Mouse (Mus musculus) kidney, adult 11 months (tissue): ENCODE results near the gene Gm49387.

Source experiments
- DNase-seq: peaks from one replicate; pipeline ENCODE4 v3.0.0; 2022

The Gm49387 gene

DNA sequence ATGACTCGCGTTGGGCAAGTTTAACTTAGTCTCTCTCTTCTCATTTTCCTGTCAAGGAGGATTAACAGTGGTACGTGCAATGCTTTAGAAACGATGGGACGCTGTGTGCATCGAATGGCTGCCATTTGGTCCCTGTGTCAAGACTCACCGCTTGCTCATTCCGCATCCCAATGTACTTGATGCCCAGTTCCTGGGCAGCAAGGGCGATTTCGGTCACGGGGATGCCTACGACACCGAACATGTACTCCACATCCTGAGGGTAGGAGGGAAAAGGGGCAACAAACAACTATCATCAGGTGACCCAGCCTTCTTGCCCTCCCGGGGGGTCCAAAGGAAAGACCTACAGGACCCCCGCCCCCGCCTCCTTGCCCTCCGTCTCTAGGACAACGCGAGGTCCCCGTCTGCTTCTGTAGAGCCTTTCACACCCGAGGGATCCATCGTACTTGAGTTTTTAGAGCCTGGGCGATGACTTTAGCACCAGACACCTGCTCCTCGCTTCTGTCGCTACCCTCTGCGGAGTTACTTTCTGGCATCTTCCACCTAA is at the start of gene Gm49387:
Gene Gm49387, minus strand, starts transcription at position 533 of the 544 bp plus-strand sequence.
- no peak for DNase-seq

DNA sequence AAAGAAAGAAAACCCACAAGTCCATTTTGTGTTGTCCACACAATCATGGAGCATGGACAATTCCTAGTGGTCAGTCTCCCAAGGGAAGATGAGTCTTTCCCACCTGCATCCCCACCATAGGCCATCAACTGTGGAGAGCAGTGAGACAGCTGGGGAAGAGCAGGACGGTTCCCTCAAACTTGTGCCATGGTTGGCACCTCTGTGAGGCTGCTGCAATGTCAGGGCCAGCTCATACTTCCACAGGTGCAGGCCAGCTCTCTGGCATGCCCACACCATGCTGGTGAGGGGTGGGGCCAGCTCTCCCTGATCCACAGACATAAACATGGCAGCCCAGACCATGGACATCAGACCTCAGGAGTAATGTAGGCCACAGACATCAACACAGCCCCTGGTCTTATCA is 45.6 kb upstream of the Gm49387 start:
- no peak for DNase-seq

DNA sequence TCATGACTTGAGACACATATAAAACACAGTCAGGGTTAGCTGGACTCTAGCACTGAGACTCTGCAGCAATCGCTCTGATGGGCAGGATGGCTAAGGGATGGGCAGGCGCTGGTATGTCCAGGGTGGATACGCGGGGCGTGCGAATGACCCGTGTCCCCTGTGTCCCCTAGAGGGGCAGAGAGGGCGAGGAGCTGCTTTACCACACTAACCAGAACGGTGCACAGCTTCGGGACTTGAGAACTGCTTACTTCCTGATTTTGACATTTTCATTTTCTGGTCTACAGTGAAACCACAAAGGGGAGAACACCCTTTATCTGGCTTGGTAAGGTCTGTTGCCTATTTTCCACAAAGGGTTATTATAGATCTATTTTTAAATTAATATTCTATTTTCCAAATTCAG is 45.0 kb upstream of the Gm49387 start:
- no peak for DNase-seq

DNA sequence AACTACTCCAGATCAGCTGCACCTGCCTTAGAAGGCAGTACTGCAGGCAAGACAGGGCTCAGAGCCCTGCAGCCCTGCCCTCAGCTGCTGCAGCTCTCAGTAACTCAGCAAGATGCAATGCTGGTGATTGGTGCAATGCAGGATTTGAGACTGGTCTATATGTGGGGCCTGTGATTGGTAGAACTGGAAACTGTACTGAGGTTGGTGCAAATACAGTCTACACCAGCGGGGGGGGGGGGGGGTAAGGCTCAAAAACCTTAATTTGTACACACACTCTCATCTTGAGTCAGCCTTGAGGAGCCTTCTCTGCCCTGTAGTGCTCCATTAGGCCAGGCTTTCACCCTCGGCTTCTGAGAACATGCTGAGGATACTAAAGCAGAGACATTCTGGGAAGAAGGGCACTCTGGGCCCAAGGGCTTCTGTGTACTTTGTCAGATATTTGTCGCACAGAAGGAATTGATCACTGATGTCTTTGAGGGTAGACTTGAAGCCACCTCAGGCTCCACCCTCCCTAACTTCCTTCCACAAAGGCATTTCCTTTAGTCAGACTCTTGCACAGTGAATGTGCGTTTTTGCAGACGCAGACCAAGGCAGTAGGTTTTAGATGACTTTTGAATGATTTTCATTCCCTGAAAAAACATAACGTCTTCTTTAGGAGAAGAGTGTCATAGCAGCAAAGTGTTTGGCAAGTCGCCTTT is 43.8 kb upstream of the Gm49387 start:
- DNase-seq: no peak

DNA sequence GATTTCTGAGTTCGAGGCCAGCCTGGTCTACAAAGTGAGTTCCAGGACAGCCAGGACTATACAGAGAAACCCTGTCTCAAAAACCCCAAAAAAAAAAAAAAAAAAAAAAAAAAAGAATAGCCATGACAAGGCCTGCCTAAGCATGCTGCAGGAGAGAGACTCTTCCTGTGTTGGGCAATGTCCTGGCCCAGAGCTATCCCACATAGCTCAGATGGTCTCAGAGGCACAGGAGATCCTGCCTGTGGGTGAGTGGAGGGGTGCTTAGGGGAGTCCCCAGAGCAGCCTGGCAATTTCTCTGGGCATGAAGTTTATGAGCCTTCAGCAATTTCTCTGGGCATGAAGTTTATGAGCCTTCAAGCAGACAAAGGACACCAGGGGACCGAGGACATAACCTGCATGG is 42.9 kb upstream of the Gm49387 start:
- no peak for DNase-seq

DNA sequence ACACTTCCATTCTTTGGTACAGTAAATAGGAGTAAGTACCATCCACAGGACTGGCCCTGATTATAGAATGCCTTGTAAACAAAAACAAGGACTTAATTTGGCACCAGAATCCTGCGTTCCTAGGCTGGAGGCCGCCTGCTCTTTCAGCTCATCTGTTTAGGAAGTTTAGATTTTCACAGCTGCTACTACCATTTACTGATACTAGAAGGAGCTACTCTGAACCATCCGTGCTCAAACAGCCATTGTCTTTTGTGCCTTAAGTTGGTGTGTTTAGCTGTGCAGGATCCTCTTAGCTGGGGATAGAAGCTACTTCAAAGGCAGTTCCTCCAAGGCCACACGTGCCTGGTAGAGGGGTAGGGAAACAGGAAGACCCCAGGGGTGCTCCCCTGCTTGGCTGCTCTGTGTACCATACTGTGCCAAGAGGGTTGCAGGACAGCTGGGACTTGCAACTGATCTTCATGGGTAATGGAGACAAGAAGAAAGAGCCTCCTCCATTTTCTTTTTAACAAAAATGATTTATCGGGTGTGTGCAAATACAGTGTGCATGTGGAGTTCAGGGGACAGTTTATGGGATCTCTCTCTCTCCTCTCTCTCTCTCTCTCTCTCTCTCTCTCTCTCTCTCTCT is 41.4 kb upstream of the Gm49387 start:
- no peak for DNase-seq

DNA sequence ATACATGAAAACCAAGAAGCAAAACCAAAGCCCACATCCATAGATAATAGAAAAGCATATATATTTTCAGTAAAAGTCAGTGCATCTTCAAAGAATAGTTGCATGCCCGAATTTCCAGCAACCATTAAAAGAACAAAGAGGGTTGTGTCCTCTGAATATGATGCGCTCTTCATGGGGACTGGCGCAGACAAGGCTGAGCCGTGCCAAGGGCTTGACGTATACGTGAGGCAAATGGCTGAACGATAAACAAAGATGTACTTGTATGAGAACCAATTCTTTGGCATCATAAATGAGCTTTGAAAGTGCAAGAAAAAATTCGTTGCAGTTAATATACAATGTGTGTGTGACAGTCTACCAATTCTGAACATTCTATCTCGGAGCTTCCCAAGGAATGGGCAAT is 40.6 kb upstream of the Gm49387 start:
- DNase-seq: no peak

DNA sequence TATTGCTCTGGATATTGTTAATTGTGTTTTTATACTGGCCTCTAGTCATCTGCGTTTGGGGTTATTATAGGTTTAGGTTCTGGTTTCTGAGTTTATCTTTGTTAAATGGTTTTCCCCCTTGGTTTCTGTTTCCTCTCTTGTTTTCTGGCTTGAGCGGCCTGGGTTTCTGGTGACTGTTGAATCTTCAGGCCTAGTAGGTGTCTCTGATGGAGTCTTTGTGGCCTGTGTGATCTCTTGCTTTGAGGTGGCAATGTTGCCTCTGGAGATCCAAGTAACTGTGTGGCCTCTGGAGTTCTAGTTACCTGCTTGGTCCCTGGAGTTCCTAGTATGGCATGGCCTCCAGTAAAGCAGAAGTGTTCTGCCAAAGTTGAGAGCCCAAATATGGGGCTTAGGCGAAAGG is 40.0 kb upstream of the Gm49387 start:
- no peak for DNase-seq

DNA sequence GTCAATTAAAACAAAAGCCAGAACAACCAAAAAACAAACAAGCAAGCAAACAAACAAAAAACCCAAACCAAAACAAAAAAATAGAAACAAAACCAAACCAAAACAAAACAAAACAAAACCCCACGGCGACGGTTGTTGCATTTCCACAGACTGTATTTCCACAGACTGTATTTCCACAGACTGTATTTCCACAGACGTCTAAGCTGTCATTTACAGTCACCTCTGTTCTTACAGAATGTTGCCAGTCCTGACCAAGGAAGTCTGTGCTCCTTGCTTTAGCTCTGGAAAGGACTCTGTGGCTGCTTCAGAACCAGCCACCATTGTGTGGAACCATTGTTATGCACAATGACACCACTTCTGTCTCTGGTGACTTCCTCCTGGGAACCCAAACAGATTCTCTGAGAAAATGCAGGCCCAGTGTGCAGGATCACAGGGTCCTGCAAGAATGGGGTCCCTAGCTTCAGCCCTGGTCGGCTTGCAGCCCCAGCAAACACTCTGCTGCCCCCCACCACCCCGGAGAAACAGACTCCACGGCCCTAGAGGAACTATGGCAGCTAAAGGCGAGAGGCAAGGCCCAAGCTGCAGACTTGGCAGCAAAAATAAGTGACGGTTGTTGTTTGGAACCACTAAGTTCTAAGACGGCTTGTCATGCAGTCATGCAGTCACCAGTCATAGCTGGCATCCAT is 31.1 kb upstream of the Gm49387 start:
- no peak for DNase-seq

DNA sequence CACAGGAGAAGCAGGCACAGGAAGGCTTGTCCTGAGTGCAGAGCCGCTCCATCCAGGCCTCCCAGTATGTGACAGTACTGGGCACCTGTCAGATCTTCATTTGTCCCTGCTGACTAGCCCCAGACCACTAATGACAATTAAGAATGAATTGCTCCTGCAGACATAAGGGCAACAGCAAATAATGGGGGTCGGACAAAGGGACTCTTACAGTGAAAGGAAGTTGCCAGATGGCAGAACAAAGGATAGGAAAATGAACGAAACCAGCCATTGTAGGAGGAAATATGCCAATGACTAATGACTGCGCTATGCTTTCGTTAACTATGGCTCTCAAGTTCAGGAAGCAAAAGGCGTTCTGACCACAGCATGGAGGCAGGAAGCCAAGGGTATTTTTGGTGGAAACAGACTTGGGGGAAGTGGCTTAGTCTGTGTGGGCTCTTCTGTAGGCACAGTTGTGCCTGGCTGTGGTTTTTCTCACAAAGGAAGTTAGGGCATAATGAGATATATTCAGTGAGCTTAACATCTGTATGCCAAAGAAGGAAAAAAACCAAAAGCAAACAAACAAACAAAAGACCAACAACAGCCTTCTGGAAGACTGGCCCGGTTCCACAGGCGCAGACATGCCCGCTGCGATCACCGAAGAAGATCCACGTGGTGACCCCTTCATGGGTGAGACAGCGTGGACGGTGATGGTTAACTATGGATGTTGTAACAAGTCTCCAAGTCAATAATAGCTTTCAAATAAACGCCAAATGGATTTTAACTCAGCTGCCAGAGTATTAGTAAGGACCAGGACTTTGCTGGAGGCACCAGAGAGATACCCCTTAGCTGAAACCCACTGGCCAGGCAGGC is 29.2 kb upstream of the Gm49387 start:
- peak; percentile 35 for DNase-seq

DNA sequence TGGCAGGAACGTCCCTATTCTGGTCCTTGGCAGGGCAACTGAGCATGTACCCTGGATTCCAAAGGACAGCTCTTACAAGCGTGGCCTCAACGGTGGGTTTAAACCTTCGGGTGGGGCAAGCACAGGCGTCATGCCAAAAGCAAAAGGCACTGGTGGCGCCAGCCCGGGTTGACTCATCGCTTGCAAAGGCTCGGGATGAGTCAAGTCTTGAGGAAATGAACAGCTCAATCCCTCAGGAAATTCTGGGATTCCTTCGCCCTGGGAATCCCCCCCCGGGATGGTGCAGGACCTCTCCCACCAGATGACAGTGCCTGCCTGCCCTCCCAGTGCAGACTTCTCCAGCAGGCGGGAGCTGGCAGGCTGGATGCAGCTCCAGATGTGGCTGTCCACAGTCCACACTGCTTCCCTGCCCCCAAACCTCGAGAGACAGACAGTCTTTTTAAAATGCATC is 28.5 kb upstream of the Gm49387 start:
- DNase-seq: peak; percentile 68

DNA sequence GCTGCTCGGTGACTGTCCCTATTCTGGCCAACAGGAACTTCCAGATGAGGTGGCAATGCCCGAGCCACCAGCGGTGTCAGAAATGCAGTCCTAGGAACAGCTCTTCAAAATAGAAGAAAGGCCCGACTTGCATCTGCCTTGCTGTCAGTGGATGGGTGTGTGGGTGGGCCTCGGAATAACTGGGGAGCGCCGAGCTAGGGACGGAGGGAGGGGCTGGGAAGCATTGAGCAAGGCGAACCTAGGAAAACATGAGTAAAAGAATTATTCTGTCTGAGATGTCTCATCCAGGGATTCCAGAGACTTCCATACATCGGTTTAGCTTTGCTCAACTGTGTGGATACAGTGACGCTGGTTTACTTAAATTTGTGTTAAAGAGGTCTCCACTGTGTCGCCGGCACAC is 27.6 kb upstream of the Gm49387 start:
- DNase-seq: no peak

DNA sequence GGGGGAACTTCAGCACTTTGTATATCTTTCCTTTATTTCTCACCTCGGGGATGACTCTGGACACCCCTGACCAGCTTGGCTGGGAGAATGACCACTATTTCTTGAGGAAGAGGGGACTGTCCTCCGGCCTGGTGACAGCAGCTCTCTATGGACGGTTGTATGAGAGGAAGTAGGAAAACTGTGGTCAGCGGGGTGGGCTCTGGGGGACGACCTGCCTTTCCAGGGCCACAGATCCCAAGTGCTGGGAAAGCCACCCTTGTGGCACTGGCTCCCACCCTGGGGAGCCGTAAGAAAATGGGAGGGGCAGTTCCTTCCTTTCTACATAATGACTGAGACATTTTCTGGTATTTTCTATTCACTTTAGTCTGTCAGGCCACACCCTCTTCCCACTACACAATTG is 27.1 kb upstream of the Gm49387 start:
- DNase-seq: no peak

DNA sequence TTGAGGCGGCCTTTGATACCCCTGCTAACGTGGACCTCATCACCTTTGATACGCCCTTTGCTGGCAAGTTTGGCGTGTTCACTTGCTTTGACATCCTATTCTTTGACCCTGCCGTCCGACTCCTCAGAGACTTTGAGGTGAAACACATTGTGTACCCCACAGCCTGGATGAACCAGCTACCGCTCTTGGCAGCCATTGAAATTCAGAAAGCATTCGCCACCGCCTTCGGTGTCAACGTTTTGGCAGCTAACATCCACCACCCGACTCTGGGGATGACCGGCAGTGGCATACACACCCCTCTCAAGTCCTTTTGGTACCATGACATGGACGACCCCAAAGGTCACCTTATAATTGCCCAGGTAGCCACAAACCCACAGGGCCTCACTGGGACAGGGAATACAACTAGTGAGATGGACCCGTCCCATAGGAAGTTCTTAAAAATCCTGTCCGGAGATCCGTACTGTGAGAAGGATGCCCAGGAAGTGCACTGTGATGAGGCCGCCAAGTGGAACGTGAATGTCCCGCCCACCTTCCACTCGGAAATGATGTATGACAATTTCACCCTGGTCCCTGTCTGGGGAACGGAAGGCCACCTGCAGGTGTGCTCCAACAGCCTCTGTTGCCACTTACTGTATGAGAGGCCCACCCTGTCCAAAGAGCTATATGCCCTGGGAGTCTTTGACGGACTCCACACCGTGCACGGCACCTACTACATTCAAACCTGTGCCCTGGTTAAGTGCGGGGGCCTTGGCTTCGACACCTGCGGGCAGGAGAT is 26.4 kb upstream of the Gm49387 start:
- DNase-seq: no peak

DNA sequence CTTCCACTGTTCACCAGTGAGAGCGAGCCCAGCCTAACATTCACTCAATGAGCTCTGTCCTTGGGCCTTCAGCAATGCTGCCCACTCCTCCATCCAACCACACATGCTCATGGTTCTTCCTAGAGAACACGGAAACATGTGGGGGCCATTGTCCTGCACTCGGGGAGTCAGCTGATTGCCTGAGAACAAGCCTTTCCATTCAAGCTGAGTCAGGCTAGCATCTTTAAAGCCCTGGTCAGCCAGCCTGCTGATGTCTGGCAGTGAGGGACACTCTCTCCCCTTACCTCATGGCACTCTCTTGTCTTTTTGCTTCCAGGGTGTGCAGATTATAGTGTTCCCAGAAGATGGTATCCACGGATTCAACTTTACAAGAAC is 24.9 kb upstream of the Gm49387 start:
- no peak for DNase-seq

DNA sequence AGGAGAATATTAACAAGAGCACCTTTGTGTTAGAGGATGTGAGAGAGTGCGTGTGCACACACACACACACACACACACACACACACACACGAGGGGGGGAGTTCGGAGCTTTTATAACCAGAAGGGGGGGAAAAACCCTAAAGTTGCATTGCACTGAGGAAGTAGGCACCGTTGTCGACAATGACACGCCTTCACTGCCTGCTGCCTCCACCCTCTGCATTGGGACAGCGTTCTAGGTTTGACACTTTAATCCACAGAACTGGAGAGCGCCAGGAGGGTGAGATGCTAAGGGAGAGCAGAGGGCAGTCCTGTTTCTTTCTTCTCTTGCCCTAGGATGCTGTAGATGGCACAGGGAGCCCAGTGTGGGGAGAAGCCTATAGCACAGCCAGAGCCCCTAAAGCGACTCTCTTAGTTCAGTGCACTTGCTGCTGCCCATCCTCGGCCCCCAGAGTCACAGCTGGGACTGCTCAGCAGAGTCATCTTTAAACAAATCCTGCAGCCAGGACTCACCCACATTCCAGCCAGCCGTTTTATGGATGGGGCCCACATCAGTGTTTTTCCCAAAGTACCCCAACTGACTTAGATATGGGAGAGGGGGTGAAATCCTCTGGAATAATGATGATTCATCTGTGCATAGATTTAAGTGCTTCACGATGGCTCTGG is 24.4 kb upstream of the Gm49387 start:
- DNase-seq: no peak

DNA sequence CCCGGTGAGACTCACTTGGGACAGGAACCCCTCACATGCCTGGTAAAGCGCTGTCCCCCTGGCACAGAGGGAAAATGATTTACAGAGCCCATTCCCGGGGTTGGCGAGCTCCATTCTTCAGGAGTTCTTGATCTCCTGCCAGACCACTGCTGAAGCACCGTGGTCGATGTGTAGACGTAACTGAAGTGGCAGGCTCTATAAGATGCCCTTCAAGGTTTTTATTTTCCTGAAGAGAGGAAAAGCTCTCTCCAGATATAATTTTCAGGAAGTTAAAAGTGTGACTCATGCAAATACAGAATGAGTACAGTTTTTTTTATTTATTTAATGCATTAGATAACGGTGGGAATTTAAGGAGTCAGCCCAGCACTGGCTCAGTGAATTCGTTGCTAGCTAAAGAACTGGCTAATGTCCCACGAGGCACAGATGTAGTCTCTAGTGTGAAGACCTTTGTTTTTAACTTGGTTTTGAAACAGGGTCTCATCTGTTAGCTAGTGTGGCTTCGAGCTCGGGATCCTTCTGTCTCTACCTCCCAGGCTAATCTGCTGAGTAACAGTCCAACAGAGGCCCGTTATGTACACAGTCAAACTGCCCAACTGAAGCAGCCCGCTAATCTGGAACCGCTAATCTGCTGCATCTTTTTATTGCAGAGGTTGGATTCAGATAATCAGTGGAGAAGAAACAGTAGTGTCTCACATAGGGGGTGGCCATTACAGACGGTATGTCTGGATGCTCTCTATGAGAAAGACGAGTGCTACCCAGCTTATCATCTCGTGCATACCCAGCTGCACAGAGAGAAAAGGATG is 23.6 kb upstream of the Gm49387 start:
- DNase-seq: no peak

DNA sequence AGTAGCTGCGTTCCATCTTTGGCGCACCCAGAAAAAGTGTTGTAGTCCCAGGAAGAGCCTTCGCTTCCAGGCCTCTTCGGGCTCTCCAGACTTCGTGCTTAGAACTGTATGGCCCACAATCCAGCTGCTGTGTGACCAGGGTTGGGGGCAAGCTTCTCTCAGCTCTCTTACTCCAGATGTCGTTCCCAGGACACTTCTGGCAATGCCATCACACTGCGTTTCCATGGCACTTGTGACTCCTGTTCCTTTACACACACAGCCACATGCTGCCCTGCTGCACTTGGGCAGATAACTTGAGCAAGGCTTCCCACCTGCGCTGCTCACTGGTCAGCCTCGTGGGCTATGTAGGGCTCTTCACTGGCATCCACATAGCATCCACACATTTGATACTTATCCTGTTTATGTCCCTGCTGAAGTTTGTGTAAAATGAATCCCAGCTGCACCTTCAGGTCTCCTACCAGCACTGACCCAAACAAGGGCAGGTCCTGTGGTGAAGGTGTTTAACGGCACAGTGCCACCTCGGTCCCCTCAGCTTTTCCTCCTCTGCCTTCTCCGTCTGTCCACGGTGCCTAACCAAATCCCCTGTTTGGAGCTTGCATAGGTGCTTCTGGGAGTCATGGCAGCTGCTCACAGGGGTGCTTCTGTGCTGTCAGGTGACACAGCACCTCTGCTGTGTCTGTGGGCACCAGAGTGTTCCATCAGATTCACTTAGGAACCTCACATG is 22.9 kb upstream of the Gm49387 start:
- DNase-seq: no peak

DNA sequence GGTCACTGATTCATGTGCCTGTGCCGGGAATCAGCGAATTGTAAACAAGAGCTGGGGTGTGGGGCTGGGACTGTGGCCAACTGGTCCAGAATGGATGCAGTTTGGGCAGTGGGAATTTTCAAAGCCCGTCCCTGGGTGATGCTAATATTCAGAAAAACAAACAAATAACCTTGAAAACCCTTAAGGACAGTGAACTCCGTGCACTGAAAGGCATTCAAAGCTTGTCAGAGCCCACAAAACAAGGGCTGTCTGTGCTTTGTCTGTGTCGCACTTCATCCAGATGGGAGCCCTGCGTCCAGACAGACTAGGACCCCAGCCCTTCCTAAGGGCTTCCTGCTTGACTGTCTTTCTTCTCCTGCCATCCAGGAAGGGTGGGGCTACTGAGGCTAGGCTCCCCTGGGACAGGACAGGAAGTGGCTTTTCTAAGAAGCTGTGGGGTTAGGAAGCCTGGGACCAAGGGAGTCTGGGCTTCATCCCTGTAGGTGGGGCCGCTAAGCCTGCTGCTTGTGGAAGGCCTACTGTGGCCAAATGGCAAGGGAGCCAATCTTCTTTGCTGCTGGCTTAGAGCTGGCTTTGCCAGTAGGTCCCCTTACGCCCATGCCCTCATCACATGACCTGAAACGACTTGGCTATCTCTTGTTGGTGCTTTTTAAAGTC is 22.0 kb upstream of the Gm49387 start:
- DNase-seq: peak; percentile 84
